Mouse (Mus musculus): ENCODE data around the gene Eefsec.

The Eefsec gene

DNA sequence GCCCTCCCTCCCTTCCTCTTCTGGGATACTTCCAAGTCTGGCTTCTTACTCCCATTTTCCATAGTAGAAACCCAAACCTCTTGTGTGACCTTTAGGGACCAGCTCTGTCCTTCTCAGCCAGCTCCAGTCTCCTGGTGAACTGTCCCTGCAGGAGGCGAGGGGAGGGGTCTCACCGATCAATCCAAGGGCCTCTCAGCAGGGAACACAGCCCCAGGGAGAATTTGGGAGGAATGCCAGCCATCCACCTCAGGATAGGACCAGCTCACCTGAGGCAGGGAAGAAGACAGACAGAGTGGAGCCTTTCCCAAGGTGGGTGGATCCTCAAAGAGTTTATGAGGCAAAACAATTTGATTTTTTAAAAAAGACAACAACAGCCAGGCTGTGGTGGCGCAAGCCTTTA is 236.2 kb downstream of the Eefsec start:
- DNase-seq (ENCODE audit: low read depth, low spot score) = no peak

DNA sequence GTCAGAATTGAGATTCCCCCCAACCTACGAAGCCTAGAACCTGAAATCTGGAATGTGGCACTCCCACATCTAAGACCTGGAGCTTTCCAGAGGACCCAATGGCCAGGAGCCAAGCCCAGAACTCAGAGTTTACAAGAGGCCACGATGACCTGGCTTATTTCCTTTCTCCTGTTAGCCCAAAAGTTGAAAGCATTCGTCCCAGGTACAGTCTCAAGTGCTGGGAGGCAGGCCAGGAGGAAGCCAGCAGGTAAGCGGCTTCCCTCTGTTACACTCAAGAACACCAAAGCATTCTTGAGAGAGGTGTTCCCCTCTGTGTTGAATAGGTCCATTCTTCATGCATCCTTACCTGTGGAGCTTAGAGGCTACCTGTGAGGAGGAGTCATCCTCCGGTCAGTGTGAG is 236.9 kb downstream of the Eefsec start:
- no peak for DNase-seq (ENCODE audit: low read depth, low spot score)

GRCm38 (mm10) chr6:88208321-88208720 is 238.0 kb downstream of the Eefsec start:
- no peak for DNase-seq (ENCODE audit: low read depth, low spot score)

- no peak for DNase-seq (ENCODE audit: low read depth, low spot score)
Measured at GRCm38 (mm10) chr6:88207403-88208033, 238.8 kb downstream of the Eefsec start.

All from retina, adult 2 months (tissue).